Mouse (Mus musculus) lung, adult 2 months (tissue): ENCODE data around the gene Pi16.

Source experiments
- CTCF ChIP-seq: fragments of 200-500 bp; IDR thresholded peaks from 2 replicates; pipeline ENCODE4 v1.5.1; 2011; ENCODE audit warnings: mild to moderate bottlenecking, low read length, control low read depth; ENCODE audit not compliant: insufficient read depth
- POLR2A ChIP-seq: fragments of 200-500 bp; IDR thresholded peaks from 2 replicates; pipeline ENCODE4 v1.6.1; 2011; ENCODE audit warnings: low read depth, mild to moderate bottlenecking, control low read depth, low read length, borderline replicate concordance; ENCODE audit errors: extremely low read depth

- TF ChIP-seq CTCF (no peak), POLR2A (no peak)
These were observed 5.4 kb upstream of the Pi16 start for GRCm38 (mm10) chr17:29312082-29312481.
